Mouse (Mus musculus) ES-Bruce4 (cell line): ENCODE results near the gene Lactbl1.

ENCODE experiments used
- EP300 ChIP-seq: IDR thresholded peaks from 2 replicates; pipeline ENCODE4 v1.6.1; 2011; ENCODE audit warnings: low read depth, low read length; ENCODE audit not compliant: insufficient read depth
- POLR2A ChIP-seq: IDR thresholded peaks from one replicate; pipeline ENCODE4 v1.8.1; 2011; ENCODE audit warnings: low read length; ENCODE audit not compliant: insufficient read depth

DNA sequence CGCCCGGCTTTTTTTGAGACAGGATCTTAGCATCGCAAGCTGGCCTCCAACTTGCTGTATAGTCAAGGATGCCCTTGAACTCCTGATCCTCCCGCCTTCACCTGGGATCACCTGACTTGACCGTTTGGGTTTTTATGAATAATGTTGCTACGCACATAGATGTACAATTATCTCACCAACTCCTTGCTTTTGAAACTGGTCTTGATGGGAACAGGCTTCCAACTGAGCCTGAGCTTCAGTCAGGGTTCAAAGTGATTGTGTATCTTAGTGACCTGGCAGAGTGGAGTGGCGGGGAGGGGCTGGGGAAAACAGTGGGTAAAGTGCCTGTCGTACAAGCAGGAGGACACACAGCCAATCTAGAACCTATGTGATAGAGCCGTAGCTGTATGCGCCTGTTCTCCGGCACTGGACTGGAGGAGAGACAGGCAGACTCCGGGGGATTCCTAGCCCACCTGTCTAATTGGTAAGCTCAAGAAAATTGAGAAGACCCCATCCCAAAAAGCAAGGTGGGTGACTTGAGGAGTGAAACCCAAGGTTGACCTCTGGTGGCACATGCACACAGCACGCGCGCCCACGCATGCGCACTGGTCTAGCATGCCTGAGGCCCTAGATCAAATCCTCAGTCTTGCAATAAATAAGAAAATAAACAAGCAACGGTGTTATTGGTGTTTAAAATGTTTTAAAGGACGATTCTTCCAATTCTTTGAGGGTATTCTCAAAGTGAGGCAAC is 16.5 kb upstream of the Lactbl1 start:
- TF ChIP-seq POLR2A: no peak
- no peak for TF ChIP-seq EP300
